Mouse (Mus musculus): ENCODE data around the gene Tusc2.
"Not testable (repeated sequence)": the region's sequence is repeated elsewhere in the genome, so short reads cannot be mapped to it uniquely, and the experiment has no call there.

Tusc2 gene

DNA sequence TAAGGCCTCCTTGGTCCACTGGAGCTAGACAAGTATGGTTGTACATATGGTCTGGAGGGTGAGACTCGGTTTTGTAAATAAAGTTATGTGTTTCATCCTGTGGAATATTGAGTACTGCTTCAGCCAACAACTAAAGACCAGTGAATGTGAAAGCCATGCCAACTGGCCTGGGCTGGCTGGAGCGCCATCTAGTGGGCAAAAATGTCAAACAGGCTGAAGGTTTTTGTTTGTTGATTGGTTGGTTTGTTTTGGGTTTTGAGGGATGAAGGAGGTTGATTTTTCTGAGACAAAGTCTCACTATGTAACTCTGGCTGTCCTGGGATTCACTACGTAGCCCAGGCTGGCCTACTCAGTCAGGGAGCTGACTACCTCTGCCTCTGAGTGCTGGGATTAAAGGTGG is 17.5 kb upstream of the Tusc2 start:
- DNase-seq = peak; percentile 79

DNA sequence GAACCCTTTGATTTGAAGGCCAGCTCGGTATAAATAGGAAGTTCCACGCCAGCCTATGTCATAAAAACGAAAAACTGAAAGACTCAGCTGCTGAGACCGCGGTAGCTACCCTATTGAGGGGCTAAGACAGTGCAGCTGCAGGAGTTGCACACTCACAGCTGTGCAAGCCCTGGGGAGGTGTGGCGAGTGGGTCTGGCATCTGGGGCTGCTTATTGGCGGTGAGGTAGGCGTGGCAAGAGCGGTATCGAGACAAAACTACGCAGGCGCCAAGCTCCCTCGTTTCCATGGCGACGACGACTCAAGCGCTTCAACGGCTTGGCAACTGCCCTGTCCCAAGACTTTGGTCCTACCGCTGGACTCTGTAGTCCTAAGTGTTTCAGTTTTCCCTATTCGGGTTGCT is 16.0 kb upstream of the Tusc2 start, which contains the start of gene Zmynd10:
Zmynd10 (plus strand) TSS at position 273 of the 400 bp plus-strand sequence.
- peak; percentile 93 for DNase-seq

DNA sequence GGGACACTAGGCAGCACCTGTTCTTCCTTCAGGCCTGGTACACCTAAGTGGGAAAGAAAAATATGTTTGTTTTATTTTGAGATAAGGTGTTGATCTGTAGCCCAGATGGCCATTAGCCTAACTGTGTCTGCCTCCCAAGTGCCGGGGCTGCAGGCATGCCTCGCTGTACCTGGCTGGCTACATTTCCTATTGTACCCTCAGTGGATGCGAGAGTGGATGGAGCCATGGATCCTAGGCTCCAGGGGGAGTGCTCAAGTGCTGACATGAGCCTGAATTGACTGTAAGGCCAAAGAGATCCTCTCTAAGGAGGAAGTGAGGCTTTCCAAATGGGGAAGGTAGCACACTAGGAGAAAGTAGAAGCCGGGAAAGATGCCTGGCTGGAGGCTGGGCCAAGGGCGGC is 15.1 kb upstream of the Tusc2 start:
- DNase-seq = no peak

DNA sequence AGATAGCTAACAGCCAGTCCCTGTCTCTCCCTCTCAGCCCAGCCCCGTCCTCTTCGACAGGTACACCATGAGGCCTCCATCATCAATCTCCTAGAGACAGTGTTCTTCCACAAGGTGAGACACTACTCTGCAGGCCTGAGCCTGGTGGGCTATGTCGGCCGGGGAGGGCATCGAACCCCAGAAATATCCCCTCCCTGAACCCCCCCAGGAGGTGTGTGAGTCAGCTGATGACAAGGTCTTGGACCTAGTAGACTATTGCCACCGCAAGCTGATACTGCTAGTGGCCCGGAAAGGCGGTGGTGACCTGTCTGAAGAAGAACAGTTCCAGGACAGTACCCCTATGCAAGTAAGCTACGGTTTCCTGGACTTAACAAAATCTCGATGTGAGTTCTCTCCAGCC is 14.2 kb upstream of the Tusc2 start:
- no peak for DNase-seq

DNA sequence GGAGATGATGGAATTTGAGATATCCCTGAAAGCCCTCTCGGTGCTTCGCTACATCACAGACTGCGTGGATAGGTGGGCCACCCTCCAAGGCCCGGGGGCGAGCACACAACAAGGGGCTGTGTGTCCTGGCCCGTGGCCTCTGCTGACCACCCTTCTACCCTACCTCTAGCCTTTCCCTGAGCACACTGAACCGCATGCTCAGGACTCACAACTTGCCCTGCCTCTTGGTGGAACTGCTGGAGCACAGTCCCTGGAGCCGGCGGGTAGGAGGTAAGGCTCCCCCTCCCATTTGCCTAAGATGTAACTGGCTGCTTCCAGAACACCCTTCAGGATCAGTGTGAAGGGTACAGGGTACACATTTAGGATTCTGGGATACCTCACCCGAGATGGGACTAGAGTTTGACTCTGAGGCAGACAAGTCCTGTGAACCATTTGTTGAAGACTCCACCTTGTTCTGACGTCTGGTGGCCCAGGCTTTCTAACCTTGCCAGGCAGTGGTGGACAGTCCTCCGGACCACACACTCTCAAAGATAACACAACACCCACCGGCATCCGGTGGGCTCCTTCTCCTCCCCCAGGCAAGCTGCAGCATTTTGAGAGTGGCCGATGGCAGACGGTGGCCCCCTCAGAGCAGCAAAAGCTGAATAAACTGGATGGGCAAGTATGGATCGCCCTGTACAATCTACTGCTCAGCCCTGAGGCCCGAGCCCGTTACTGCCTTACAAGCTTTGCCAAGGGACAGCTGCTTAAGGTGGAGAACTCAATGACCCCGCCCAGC is 13.6 kb upstream of the Tusc2 start:
- no peak for DNase-seq

DNA sequence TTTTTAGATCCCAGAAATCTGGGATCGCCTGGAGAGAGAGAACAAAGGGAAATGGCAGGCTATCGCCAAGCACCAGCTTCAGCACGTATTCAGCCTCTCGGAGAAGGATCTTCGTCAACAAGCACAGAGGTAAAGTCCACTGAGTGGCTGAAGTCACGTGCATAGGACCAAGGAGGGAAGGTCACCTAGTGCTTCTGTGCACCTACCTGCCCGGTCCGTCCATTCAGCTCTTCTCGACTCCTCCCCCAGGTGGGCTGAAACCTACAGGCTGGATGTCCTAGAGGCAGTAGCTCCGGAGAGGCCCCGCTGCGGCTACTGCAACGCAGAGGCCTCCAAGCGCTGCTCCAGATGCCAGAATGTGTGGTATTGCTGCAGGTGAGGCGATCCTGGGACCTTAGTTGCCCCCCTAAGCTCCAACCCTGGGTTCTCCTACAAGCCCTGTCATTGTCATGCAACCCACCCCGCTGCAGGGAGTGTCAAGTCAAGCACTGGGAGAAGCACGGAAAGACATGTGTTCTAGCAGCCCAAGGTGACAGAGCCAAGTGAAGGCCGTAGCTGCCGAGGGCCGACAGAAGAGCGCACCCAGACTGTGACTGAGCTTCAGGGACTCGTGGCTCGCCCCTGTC is 12.5 kb upstream of the Tusc2 start:
- no peak for DNase-seq

DNA sequence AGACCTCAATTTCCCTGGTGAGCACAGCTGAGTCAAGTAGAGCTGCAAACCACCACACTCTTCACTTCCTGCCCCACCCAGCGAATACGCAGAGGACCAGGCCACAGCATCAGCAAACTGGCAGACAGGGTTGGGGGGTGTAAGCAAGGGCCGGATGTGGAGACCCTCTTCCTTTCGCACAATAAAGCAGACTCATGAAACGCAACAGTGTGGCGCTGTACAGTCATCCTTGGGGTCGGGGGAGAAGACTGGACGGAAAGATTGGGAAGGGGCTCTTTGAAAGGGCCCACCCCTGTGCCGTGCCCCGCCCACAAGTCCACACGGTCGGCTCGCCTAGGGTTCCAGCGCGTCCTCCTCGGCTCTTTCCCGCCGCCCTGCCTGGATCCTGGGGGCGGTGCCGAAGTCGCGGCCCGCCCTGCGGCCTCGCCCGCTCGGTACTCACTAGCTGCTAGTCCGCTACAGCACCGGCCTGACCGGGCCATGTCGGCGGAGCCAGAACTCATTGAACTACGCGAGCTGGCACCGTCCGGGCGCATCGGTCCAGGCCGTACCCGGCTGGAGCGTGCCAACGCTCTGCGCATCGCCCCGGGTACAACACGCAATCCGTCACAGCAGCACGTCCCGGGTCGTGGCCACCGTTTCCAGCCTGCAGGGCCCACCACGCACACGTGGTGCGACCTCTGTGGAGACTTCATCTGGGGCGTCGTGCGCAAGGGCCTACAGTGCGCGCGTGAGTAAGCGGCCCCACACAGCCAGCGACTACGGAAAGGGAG is 11.8 kb upstream of the Tusc2 start, which contains the start of gene Rassf1:
Rassf1 (plus strand) TSS at position 439 of the 773 bp plus-strand sequence.
- DNase-seq = peak; percentile 83

DNA sequence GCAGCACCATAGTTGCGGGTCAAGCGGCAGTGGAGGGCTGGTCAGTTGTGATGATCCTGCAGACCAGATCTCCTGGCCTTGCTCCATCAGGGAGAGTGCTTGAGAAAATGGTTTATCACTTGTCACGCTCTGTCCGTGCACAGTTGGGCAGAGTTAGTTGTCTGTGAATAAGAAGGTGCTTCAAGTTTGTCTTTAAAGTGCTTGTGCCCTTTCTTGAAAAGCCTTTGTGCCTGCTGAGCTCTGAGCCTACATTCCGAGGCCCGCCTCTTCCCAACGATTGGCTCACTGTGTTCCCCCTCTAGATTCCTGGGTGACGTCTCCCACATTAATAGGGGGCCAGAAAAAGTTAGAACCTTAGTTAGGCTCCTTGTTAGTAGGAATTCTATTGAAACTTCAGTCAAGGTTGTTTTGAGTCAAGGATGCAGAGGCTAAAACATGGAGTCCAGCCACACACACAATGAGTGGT is 11.1 kb upstream of the Tusc2 start:
- no peak for DNase-seq

DNA sequence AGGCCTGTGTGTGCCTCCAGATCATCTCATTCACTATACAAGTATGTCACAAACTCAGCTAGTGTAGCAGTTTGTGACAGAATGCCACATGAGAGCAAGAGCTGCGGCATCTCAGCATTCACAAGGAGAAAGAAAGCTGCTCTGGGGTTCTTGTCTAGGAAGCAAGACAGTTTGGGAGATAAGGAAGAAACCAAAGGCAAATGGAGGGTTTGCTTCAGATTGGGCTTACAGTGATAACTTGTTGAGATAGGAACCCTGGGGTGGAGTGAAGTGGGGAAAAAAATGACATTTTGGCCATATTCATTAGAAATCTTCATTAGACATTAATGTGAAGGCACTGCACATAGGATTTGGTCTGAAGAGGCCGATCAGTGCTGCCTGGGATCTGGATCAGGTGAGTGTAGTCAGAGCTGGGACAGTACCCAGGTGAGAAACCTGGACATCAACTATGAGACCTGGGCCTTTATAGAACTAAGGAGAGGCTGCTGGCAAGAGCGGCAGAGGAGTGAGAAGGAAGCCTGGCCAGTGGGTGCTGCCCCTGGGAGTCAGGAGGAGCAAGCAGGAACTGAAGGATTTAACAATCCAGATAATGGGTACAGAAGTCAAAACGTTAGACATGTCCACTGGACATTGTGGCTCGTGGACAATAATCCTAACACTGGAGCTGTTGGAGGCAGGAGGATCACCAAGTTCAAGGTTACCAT is 10.2 kb upstream of the Tusc2 start:
- DNase-seq = no peak

DNA sequence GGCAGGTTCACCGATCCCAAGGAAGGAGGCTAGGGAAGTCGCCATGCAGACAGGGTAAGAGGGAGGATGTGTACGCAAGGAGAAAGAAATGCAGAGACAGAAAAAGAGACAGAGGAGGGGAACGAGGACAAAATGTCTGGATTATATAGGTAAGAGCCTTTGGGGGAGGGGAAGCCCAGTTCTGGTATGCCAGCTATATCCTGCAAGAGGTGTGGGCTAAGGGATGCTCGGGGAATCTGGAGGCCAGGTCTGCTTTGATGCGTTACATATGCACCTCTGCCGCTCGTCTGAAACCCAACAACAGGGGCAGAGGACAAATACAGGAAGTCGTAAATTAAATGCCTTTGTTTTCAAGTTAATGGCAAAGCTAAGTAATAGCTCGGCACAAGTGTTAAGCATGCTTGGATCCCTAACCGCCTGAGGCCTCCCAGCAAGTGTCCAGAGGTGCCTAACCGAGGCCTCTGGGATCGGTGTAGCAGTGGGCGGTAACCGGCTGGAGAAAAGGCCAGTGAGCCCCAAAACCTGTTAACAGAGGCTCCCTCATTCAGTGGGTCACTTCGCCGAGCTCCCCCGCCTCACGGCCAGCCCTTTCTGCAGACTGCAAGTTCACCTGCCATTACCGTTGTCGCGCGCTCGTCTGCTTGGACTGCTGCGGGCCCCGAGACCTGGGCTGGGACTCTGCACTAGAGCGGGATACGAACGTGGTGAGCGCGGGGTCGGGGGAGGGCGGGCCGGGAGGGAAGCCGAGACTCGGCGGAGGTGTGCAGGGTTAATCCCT is 9.3 kb upstream of the Tusc2 start:
- peak; percentile 72 for DNase-seq

DNA sequence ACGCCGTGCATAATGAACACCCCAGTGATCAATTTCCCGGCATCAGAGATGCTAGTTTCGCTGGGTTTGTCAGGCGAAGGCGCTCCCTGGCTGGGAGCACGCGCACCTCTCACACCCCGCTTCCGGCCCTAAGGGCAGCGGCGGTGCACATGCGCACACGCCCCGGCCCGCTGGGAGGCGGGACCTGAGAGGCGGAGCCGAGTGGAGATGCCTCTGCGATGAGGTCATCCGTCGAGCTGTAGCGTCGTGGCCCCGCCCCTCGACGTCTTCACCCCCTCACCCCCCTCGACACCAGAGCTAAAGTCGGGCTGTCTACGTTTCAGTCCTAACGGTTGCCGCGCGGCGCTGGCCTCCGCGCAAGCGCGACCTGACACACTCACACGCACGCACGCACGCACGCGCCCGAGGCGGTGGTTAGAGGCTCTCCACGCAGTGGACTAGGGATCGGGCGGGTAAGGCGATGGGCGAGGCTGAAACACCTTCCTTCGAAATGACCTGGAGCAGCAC is 8.7 kb upstream of the Tusc2 start:
- DNase-seq = peak; percentile 97

DNA sequence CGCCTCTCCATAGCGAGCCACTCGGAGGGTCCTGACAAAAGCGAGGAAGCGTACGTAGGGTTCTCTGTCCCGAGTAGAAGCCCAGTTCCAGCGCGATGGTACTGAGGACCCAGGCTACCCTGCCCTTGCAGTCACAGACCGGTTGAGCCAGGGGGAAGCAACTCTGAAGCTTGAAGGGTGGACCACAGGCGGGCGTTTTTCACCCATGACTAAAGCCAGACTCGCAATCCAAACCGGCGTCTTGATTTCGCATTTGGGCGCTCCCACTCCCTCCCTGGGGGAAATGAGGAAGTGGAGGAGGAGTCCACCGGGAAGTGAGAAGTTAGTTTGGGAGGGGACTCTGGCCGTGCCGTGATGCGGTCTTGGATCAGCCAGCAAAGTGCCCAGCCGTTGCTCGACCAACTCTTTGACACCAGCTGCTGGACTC is 8.0 kb upstream of the Tusc2 start:
- no peak for DNase-seq

DNA sequence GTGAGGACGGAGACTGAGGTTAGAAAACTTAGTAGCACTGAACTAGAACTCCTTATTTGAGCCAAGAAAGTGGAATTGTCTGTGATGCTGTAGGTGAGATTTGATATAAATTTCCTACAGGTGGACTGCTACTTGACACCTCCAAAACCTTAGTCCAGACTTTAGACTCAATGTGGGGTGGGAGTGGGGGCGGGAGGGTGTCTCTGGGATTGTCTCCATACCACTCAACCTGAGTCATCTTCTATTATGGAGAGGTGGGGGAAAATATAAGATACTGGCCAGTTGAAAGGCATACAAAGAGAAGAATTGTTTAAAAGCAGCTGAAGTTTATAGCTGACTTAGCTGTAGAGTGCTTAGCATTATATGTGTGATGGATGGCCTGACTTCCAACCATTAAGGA is 7.4 kb upstream of the Tusc2 start:
- DNase-seq = no peak

DNA sequence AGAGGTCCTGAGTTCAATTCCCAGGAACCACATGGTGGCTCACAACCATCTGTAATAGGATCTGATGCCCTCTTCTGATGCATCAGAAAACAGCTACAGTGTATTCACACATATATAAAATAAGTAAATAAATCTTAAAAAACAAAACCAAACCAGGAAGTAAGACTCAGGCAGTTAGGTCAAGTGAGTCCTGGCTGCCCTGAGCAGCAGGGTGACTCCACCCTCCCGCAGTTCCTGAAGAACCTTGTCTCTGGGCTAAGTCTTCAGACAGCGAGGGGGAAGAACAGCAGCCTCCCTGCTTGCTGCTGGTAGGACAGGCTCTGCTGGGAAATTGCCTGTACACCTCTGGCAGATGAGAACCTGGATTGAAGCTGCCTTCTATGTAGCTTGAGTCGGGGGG is 6.7 kb upstream of the Tusc2 start:
- no peak for DNase-seq

DNA sequence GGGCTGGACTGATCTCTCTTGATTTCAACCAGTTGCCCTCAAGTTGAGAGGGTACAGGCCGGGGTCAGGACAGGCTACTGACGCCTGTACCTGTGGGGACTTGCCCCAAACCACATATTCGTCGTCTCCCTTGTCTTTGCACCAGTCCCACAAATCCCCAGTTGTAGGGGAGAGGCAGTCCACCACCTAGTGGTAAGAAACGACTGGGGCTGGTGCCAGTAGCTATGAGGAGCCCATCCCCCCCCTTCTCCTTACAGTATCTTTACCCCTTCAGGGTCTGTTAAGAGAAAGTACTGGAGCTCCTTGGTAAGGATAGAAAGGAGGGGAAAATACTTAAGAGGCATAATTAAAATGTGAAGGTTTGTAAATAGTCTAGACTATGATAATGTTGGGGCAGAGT is 2.5 kb downstream of the Tusc2 start:
- not testable (repeated sequence) for DNase-seq

DNA sequence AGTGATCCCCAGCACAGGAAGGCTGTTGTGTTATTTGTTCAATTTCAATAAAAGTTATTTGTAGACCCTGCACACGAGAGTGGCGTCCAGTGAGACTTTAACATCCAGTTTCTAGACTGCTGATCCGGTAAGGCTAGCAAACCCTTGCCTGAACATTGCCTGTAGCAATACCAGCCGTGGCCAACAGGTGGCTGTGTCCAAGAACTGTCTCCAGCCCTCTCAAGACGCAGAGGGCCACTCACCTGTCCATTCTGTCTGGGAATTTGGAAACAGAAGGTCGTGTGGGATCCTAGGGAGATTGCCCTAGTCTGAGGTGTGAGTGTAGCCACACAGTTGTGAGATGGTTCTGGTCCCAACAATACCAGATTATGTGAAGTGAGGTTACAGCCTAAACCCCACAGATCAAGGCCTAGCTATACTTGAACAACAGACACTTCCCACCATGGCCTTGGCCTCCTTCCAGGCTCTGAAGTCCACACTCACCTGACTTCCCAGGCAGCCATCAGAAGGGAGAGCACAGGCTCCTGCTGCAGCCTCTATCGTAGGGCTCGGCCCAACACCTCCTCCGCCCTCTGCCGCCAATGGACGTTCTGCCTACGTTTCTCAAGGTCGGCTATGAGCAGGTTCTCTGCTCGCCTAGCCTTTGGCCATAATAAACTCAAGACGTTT is 3.1 kb downstream of the Tusc2 start:
- peak; percentile 81 for DNase-seq

DNA sequence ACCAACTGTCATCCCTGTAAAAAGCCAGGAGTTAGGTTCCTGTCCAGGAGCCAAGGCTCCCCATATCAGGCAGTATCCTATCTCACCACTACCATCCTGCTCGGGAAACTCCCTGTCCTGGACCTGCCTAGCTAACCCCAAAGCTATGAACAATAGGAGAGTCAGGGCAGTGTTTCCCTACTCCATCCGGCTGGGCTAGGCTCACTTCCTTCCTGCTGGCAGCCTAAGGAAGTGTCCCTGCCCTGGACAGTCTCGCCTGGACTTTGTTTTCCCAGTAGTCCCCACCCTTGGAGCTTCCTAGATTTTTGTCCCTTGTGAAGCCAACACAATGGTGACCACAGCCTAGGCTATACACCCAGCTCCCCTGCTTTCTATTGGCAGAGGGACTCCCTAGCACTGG is 3.8 kb downstream of the Tusc2 start:
- no peak for DNase-seq

DNA sequence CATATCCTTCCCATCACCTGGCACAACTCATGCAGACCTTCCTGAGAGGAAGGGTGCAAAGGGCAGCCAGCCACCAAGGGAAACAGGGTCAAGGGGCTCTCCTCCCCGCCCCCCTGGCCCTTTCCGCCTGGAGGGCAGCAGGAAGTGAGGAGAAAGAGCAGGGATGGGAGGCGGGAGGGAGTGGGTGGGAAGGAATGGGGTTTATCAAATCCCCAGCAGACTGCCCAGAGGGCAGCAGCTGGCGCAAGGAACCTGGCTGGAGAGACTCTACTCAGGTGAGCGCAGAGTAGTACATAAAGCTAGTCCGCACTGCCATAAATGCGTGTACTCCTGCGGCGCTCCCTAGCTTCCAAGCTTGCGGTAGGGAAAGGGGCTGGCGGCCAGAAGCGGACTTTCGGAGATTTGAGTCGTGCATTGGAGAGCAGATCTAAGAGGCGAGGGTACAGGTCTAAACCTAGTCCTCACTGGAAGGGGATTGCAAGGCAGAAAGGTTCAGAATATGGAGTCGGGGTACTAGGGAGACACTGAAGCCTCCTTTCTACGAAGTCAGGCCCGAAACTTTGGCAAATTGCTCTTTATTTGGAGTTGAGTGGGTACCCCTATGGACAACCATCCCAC is 4.8 kb downstream of the Tusc2 start, which contains the start of gene Hyal2:
Hyal2 (plus strand) TSS at position 244 of the 618 bp plus-strand sequence.
- DNase-seq = no peak

DNA sequence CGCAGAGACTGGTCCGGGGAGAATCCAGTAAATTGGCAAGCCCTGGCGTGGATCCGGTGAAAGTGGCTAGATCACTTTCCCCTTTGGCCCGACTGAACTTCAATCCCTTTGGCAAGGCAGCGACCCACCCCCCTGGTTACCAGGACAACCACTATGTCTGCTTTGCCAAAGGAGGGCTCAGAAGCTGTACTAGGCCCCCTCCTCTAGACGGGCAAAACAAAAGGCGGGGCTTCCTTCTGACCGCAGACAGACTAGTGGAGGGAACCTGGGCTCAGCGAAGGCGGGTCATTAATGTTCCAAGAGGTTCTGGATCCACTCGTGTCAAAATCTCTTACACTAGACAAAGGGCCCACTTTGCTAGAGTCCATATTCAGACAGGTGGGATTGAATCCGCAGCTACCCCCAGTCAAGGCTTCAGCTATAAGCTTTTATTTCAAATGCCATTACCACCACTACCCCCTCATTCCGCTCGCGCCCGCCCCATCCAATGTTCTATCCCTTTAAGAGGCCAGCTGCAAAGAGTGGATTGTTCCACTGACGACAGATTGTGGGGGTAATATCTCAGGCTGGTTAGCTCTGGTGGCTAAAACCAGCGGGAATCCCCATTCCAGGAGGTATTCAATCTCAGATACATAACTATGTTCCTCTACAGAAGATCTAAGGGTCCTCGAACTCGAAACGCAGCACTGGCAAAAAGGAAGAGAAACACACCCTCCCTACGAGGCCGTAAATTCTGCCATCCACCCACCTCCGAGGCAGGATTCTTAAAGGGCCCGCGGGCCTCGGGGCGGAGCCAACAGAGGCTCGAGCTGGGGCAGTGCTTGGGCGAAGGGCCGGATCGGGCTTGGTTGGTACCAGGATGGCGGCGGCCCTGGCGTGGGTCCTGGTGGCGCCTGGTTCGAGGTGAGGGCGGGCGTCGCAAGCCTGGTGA is 5.5 kb downstream of the Tusc2 start:
- DNase-seq = peak; percentile 84

DNA sequence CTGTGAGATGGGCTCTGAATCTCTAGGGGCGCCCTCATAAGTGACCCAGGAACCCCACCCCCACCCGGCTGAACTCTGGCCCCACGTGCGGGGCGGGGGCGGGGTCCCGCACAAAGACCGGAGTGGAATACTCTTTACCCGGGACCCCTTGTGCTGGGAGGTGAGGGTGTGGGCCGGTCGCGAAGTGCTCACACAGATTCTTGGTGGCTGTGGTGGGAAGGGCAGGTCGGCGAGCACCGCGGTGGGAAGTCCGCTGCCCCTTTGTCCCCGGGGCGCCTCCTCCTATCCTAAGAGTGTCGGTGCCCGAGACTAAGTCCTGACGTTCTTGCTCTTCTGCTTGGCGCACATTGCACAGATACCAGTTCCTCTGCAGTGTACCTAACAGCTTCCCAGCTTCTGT is 6.2 kb downstream of the Tusc2 start:
- DNase-seq = no peak

Measured in thymus, postnatal 14 days (tissue).